In genomic region chr9:9051184-9051583, GRCm38 (mm10) we compare ENCODE assay signal across 8 mouse cellular contexts.
DNase-seq lines count a peak whose midpoint lies in the region; ATAC-seq lines count a peak whose summit lies in the region.

No protein-coding gene starts in this region.

- WGBS in embryonic facial prominence, embryonic 10.5 days = 44% methylated on average over 5 of the region's 5 CpGs
- 49% methylated on average over 5 of the region's 5 CpGs for WGBS in midbrain, embryonic 13.5 days

- DNase-seq in kidney, adult 8-10 months = peak; percentile 7 to 28
- no peak for DNase-seq in kidney, adult 11 months
- DNase-seq in adipocyte (ENCODE audit: low spot score) = peak; percentile 80
- peak; percentile 21 for DNase-seq in embryonic facial prominence, embryonic 10.5 days (ENCODE audit: low spot score)
- DNase-seq in kidney, postnatal 4 days = peak; percentile 18 to 38
- DNase-seq in spleen, adult 18-20 months = no peak
- DNase-seq in urinary bladder, postnatal 25 days (ENCODE audit: low spot score) = no peak

- no peak overlapping the region for H3K4me2 ChIP-seq in midbrain, embryonic 13.5 days (replicated peaks)

- H3K9ac ChIP-seq in midbrain, embryonic 13.5 days (replicated peaks) = no peak overlapping the region

- H3K36me3 ChIP-seq in embryonic facial prominence, embryonic 10.5 days (replicated peaks) = peaks cover 9% of the 10 kb centered on the region
- H3K36me3 ChIP-seq in midbrain, embryonic 13.5 days = no peaks in the 10 kb centered on the region

- no peaks in the 10 kb centered on the region for H3K27me3 ChIP-seq in embryonic facial prominence, embryonic 10.5 days (replicated peaks; ENCODE audit: low read depth, poor library complexity, severe bottlenecking)
- no peaks in the 10 kb centered on the region for H3K27me3 ChIP-seq in midbrain, embryonic 13.5 days

- H3K4me3 ChIP-seq in embryonic facial prominence, embryonic 10.5 days = no peak overlapping the region
- H3K4me3 ChIP-seq in midbrain, embryonic 13.5 days (replicated peaks) = no peak overlapping the region

- peak; percentile 69; the same call in 1 of the 2 replicates for ATAC-seq in midbrain, embryonic 13.5 days

- 0 out of 2 replicates have a peak, but pooled peaks cover 3% of the 10 kb centered on the region for H3K9me3 ChIP-seq in embryonic facial prominence, embryonic 10.5 days
- no peaks in the 10 kb centered on the region for H3K9me3 ChIP-seq in midbrain, embryonic 13.5 days

- H3K27ac ChIP-seq in embryonic facial prominence, embryonic 10.5 days (replicated peaks) = no peak overlapping the region
- no peak overlapping the region for H3K27ac ChIP-seq in midbrain, embryonic 13.5 days

- no peaks in the 10 kb centered on the region for H3K4me1 ChIP-seq in embryonic facial prominence, embryonic 10.5 days
- H3K4me1 ChIP-seq in midbrain, embryonic 13.5 days (replicated peaks) = no peaks in the 10 kb centered on the region

Comparison
In these comparisons a context has a peak if more than half of its experiments do, and no peak if none do; other contexts are left out.
1. DNase-seq: peak in kidney, adult 8-10 months (2 of 2), adipocyte (single experiment), embryonic facial prominence, embryonic 10.5 days (single experiment) and kidney, postnatal 4 days (2 of 2); none in kidney, adult 11 months (single experiment), spleen, adult 18-20 months (0 of 2) and urinary bladder, postnatal 25 days (single experiment).